Mouse (Mus musculus) gastrocnemius, postnatal 4 days (tissue): ENCODE measurements around the gene Gm960. TPM values are rescaled to one million over a fixed set of nuclear protein-coding genes. Genes with fewer than 3 reads are reported as not detected.
A peak's percentile ranks its signal among the peaks of the same experiment; 100 is the strongest.

Experiments used
- DNase-seq, 2 experiments: peaks; one replicate each; pipeline ENCODE4 v3.0.0; 2021 to 2022; ENCODE audit warnings: low spot score in 2 of 2, mixed read lengths in 2 of 2
- long read RNA-seq, 2 experiments: library from polyadenylated mRNA; stranded (forward); transcript quantifications; one replicate each; pipeline ENCODE4 v2.0.0; 2021
- total RNA-seq, 2 experiments: library from RNA; stranded (reverse); gene quantifications; 2 replicates each; pipeline ENCODE4 v1.2.3; 2021

Gm960 gene
- total RNA-seq: not detected
- long read RNA-seq, experiment 1: 0 reads
- long read RNA-seq, experiment 2, partial matches to known transcripts: 0 of 1 reads
- long read RNA-seq, experiment 2, other reads (novel, unspliced or antisense): 0 of 1 reads

DNA sequence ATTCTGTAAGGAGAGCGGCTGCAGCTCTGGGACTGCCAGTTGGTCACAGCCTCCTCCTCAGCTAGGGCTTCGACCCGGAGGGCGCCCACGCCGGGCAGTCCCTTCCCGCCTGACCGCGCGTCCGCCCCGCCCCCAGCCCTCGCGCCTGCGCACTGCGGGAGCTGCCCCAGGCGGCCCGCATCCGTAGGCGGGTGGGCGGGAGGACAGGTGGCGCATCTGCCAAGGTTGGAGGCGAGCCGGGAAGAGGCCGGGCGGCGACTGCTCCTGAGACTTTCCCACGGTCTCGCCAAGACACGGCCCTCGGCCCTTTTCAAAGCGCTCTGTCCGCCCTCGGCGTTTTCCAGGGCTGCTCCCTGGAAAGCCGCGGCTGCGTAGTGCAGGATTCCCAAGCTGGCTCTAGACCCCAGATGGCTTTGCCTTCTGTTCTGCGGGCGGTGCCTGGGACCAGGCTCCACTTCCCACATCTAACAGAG lies at the start of gene Gm960:
TSS of gene Gm960 (minus strand) at position 464 of the 473 bp plus-strand sequence.
- DNase-seq: peak; percentile 66 to 69

- no peak for DNase-seq
These were observed 49.3 kb upstream of the Gm960 start for GRCm38 (mm10) chr19:4747631-4748312.

DNA sequence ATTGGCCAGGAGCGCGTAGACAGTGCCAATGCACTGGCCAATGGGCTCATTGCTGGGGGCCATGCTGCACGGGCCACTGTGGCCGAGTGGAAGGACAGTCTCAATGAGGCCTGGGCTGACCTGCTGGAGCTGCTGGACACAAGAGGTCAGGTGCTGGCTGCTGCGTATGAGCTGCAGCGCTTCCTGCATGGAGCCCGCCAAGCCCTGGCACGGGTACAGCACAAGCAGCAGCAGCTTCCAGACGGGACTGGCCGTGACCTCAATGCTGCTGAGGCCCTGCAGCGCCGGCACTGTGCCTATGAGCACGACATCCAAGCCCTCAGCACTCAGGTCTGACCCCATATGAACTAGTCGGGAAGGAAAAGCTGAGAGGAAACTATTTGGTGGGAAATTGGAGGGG lies 48.1 kb upstream of the Gm960 start:
- DNase-seq: no peak

DNA sequence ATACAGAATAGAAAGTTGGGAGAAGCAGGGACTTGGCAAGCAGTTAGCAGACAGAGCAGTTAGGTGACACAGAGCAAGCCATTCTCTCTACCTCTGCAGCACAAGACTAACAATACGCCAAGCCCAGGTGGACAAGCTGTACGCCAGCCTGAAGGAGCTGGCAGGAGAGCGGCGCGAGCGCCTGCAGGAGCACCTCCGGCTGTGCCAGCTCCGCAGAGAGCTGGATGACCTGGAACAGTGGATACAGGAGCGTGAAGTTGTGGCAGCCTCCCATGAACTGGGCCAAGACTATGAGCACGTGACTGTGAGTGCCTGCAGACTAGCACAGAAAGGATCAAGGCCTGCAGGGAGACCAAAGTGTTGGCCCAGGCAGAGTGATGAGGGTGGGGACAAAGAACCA lies 47.2 kb upstream of the Gm960 start:
- DNase-seq: no peak

DNA sequence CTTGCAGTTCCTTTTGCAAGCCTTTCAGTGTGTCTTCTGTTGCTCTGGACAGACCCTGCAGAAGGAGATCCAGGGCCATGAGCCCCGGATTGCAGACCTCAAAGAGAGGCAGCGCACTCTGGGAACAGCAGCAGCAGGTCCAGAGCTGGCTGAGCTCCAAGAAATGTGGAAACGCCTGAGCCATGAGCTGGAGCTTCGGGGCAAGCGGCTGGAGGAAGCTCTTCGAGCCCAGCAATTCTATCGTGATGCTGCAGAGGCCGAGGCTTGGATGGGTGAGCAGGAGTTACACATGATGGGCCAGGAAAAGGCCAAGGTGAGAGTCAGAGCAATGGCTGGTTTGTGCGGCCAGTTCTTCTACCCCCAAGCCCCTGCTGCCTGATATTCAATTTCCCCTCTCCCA lies 46.6 kb upstream of the Gm960 start:
- no peak for DNase-seq

DNA sequence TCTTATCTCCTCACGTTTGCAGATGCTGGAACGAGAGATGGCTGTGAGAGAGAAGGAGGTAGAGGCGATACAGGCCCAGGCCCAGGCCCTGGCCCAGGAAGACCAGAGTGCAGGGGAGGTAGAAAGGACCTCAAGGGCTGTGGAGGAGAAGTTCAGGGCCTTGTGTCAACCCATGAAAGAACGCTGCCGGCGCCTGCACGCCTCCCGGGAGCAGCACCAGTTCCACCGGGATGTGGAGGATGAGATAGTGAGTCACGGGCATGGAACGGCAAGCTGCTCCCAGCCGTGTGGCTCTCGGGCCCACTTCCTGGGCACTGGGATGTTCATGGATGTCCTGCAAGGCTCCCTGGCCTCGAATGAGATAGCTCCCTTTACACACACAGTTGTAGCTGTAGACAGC lies 45.6 kb upstream of the Gm960 start:
- DNase-seq: no peak

- DNase-seq: no peak
These were observed 45.1 kb upstream of the Gm960 start for GRCm38 (mm10) chr19:4743524-4743923.

GRCm38 (mm10) chr19:4742229-4742628 lies 43.8 kb upstream of the Gm960 start:
- DNase-seq: no peak

GRCm38 (mm10) chr19:4741482-4741881 lies 43.0 kb upstream of the Gm960 start:
- DNase-seq: no peak

GRCm38 (mm10) chr19:4739762-4740161 lies 41.3 kb upstream of the Gm960 start:
- no peak for DNase-seq

DNA sequence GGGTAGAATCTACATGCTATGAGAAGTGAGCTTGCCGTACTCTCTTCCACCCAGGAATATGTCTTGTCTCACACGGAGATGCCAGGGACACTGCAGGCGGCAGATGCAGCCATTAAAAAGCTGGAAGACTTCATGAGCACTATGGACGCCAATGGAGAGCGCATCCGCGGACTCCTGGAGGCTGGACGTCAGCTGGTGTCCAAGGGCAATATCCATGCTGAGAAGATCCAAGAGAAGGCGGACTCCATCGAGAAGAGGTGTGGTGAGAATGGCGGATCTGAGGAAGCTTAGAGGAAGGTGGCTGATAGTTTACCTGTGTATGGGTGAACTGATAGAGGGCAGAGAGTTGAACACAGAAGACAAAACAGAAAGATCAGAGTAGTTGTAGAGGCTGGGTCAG lies 40.6 kb upstream of the Gm960 start:
- no peak for DNase-seq

DNA sequence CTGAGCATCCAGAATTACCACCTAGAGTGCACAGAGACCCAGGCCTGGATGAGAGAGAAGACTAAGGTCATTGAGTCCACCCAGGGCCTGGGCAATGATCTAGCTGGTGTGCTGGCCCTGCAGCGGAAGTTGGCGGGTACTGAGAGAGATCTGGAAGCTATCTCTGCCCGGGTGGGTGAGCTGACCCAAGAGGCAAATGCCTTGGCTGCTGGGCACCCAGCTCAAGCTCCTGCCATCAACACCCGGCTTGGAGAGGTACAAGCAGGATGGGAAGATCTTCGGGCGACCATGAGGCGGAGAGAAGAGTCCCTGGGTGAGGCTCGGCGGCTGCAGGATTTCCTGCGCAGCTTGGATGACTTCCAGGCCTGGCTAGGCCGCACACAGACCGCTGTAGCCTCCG lies 39.4 kb upstream of the Gm960 start:
- no peak for DNase-seq

DNA sequence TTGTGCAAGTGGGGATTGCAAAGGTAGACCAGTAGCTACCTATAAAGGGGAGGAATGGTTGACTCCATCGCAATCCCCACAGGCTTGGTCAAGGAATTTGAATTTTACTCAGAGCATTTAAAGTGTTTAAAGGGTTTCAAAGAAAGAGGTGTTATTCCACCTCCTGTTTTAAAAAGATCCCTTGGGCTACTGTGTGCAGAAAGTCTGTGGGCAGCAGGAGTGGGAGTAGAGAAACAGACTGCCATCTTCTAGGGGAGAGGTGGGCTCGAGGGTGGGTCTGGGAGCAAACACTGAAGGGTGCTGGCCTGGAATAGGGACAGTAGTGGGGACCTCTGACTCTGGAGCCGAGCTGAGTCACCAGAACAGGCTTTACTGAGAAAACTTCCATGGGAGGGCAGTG lies 34.6 kb upstream of the Gm960 start:
- DNase-seq: no peak

GRCm38 (mm10) chr19:4729186-4729585 lies 30.7 kb upstream of the Gm960 start:
- DNase-seq: no peak

GRCm38 (mm10) chr19:4720671-4721244 lies 22.3 kb upstream of the Gm960 start:
- DNase-seq: no peak

DNA sequence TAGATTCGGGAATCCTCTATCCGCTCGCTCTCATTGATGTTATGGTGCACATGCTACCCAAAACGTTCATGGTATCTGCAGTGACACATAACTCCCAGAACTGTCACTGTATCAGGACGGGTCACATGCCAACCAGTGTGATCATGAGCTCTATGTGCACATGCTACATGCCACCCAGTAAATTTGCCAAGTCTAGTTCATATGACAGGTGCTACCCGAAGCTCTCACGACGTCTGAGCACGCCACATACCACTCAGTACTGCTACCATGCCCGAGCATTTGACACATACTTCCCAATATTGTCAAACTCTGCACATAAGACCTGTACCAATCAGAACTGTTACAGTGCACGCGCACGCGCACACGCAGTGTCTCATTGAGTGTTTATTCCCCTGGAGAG lies 21.6 kb upstream of the Gm960 start:
- DNase-seq: no peak

DNA sequence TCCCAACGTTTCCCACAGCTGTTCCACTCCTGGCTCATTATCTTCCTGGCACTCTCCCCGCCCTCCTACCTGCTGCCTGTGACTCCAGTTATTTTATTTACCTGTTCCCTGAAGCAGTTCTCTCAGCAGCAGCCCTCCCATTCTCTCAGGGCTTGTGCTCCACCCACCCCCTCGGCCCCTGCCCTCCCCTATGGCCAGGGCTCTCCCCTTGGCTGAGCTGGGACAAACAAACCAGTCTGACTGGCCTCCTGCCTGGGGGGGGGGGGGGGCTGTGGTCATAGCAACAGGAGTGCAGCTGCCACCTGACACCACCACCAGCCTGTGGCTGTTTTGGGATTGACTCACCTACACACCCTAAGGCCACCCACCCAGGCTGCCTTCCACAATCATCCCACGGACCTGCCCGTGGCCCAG lies 20.9 kb upstream of the Gm960 start:
- DNase-seq: no peak

DNA sequence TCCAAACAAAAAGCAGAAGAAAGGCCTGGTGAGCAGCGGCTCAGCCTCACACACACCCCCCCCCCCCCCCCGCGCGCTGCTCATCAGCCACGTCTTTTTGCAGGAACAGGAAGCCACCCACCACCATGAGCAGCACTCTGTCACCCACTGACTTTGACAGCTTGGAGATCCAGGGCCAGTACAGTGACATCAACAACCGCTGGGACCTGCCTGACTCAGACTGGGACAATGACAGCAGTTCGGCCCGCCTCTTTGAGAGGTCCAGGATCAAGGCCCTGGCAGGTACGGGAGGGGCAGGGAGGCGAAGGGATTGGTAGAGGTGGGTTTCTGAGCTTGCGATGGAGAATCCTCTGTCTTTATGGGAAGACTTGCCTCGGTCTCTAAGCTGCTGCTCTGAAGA lies 20.2 kb upstream of the Gm960 start:
- DNase-seq: no peak

DNA sequence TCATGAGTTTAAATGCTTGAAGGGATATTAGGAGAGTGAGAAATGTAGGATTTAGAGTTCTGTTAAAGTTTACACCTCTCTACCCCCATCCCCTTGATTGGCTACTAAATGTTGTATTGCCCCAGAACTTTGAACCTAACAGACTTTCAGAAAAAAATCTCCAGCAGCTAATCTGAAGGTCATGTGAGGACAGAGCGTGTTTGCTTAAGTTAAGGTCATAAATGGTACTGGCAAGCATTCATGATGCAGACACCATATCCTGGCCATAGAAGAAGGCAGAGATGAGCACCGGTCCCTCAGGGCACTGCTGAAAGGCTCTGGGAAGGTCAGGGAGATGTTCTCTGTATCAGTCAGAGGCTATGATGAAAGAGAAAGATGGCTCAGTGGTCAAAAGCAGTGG lies 18.8 kb upstream of the Gm960 start:
- DNase-seq: no peak

GRCm38 (mm10) chr19:4716756-4717155 lies 18.3 kb upstream of the Gm960 start:
- DNase-seq: no peak

- no peak for DNase-seq
These were observed 15.4 kb upstream of the Gm960 start for GRCm38 (mm10) chr19:4713886-4714285.

- no peak for DNase-seq
These were observed 14.5 kb upstream of the Gm960 start for GRCm38 (mm10) chr19:4712781-4713526.
